Mouse (Mus musculus): ENCODE measurements around the gene Rhbdd2.

DNA sequence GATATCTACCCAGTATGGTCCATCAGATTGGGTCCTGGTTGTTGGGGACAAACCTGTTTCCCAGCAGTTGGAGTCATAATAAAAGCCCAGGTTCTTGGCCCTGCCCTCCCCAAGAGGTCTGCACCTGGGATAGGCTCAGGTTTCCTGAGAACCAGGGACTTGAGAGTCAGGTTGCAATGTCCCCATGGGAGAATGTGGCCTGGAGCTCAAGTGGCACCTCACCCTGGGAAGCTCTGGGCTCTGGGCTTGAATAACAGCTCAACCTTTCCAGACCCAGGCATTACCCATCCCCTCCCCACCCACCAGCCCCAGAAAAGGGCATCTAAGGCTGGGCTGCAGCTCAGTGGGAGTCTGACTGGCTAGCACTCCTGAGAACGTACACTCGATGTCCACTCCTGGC, 20.8 kb downstream of the Rhbdd2 start:
- TF ChIP-seq ZNF384 (IDR thresholded peaks at IDR 0.05; ENCODE audit: low read depth, low read length) (no peak), MAFK (IDR thresholded peaks at IDR 0.05; ENCODE audit: insufficient read depth, low read depth, low read length) (no peak), CHD2 (IDR thresholded peaks at IDR 0.05; ENCODE audit: low read depth, low read length) (no peak), HCFC1 (IDR thresholded peaks at IDR 0.05; ENCODE audit: borderline replicate concordance, insufficient read depth, low read length) (no peak)

Data from ES-E14 (cell line).